Mouse (Mus musculus) olfactory bulb, adult 2 months (tissue): ENCODE measurements around the gene Chrna10.

Source experiments
- CTCF ChIP-seq: fragments of 200-500 bp; IDR thresholded peaks from 2 replicates; pipeline ENCODE4 v1.5.1; 2012; ENCODE audit warnings: low read depth, mild to moderate bottlenecking, low read length, moderate library complexity; ENCODE audit not compliant: insufficient read depth
- POLR2A ChIP-seq: fragments of 200-500 bp; IDR thresholded peaks from 2 replicates; pipeline ENCODE4 v1.6.1; 2012; ENCODE audit warnings: mild to moderate bottlenecking, low read depth, low read length, moderate library complexity; ENCODE audit not compliant: insufficient read depth

DNA sequence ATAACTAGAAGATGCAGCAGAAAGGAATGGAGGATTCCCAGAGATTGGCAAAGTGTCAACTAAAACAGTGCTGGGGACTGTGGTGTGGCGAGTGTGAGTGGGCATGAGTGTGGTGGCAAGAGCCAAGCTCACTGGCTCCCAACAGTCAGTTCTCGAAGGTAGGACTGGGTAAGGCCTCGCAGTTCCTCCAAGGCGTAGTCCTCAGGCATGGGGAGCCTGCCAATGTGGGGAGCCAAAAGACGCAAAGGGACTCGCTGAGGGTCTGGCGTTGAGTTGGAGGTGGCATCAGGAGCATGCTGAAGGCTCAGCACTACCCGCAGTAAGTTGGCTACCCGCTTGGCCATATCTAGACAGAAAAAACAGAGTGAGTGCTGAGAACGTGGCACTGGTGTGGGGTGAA, 3.7 kb upstream of the Chrna10 start:
- TF ChIP-seq POLR2A (no peak), CTCF (no peak)
